Mouse (Mus musculus): ENCODE results near the gene Slc25a21. TPM values are rescaled to one million over a fixed set of nuclear protein-coding genes. Genes with fewer than 3 reads are reported as not detected.

Slc25a21 gene
- polyA plus RNA-seq, 1 experiment from 2014 or later, result not detected

- Histone ChIP-seq H3K27ac (ENCODE audit: low read depth, low read length) (no peak overlapping the region), H3K9me3 (replicated peaks; ENCODE audit: control insufficient read depth, low read length) (no peaks in the 10 kb centered on the region), H3K4me2 (ENCODE audit: low read length) (no peak overlapping the region), H3K4me1 (ENCODE audit: control insufficient read depth, insufficient read depth, low read length) (no peaks in the 10 kb centered on the region), H3K36me3 (ENCODE audit: control insufficient read depth, insufficient read depth, low read length) (no peaks in the 10 kb centered on the region), H3K9ac (ENCODE audit: low read length) (no peak overlapping the region), H3K27me3 (replicated peaks; ENCODE audit: control insufficient read depth, insufficient read depth, low read length) (no peaks in the 10 kb centered on the region), H3K4me3 (ENCODE audit: low read depth, low read length) (no peak overlapping the region)
- ATAC-seq, result no peak
- no peak for DNase-seq (ENCODE audit: low spot score)
- 72% methylated on average over 3 of the region's 3 CpGs for WGBS
Measured at GRCm38 (mm10) chr12:57099066-57099465, 98.2 kb downstream of the Slc25a21 start.

GRCm38 (mm10) chr12:57098371-57098770 lies 98.9 kb downstream of the Slc25a21 start:
- ATAC-seq, result no peak

GRCm38 (mm10) chr12:57093107-57093506 lies 104.2 kb downstream of the Slc25a21 start:
- H3K36me3 ChIP-seq (ENCODE audit: control insufficient read depth, insufficient read depth, low read length), result no peaks in the 10 kb centered on the region
- no peak overlapping the region for H3K9ac ChIP-seq (ENCODE audit: low read length)
- 71% methylated on average over 5 of the region's 5 CpGs for WGBS
- H3K27me3 ChIP-seq (replicated peaks; ENCODE audit: control insufficient read depth, insufficient read depth, low read length), result no peaks in the 10 kb centered on the region
- H3K4me2 ChIP-seq (ENCODE audit: low read length), result no peak overlapping the region
- DNase-seq (ENCODE audit: low spot score) (no peak), ATAC-seq (no peak)
- H3K27ac ChIP-seq (ENCODE audit: low read depth, low read length), result no peak overlapping the region
- H3K4me3 ChIP-seq (ENCODE audit: low read depth, low read length), result no peak overlapping the region
- no peaks in the 10 kb centered on the region for H3K9me3 ChIP-seq (replicated peaks; ENCODE audit: control insufficient read depth, low read length)
- H3K4me1 ChIP-seq (ENCODE audit: control insufficient read depth, insufficient read depth, low read length), result no peaks in the 10 kb centered on the region

More at GRCm38 (mm10) chr12:57098371-57098770, 98.9 kb downstream of the Slc25a21 start:
- Histone ChIP-seq H3K4me3 (ENCODE audit: low read depth, low read length) (no peak overlapping the region), H3K27ac (ENCODE audit: low read depth, low read length) (no peak overlapping the region), H3K4me2 (ENCODE audit: low read length) (no peak overlapping the region), H3K4me1 (ENCODE audit: control insufficient read depth, insufficient read depth, low read length) (no peaks in the 10 kb centered on the region), H3K9me3 (replicated peaks; ENCODE audit: control insufficient read depth, low read length) (no peaks in the 10 kb centered on the region), H3K9ac (ENCODE audit: low read length) (no peak overlapping the region), H3K27me3 (replicated peaks; ENCODE audit: control insufficient read depth, insufficient read depth, low read length) (no peaks in the 10 kb centered on the region), H3K36me3 (ENCODE audit: control insufficient read depth, insufficient read depth, low read length) (no peaks in the 10 kb centered on the region)
- no peak for DNase-seq (ENCODE audit: low spot score)
- WGBS, result 94% methylated on average over 5 of the region's 5 CpGs

GRCm38 (mm10) chr12:57084519-57084918 lies 112.8 kb downstream of the Slc25a21 start:
- Histone ChIP-seq H3K36me3 (ENCODE audit: control insufficient read depth, insufficient read depth, low read length) (no peaks in the 10 kb centered on the region), H3K27ac (ENCODE audit: low read depth, low read length) (no peak overlapping the region), H3K4me3 (ENCODE audit: low read depth, low read length) (no peak overlapping the region), H3K4me2 (ENCODE audit: low read length) (no peak overlapping the region), H3K9ac (ENCODE audit: low read length) (no peak overlapping the region), H3K27me3 (replicated peaks; ENCODE audit: control insufficient read depth, insufficient read depth, low read length) (no peaks in the 10 kb centered on the region), H3K4me1 (ENCODE audit: control insufficient read depth, insufficient read depth, low read length) (0 out of 2 replicates have a peak, but pooled peaks cover 2% of the 10 kb centered on the region), H3K9me3 (replicated peaks; ENCODE audit: control insufficient read depth, low read length) (no peaks in the 10 kb centered on the region)
- WGBS, result 7% methylated on average over 3 of the region's 3 CpGs
- ATAC-seq (no peak), DNase-seq (ENCODE audit: low spot score) (no peak)

- ATAC-seq, result no peak
- Histone ChIP-seq H3K36me3 (ENCODE audit: control insufficient read depth, insufficient read depth, low read length) (no peaks in the 10 kb centered on the region), H3K27ac (ENCODE audit: low read depth, low read length) (no peak overlapping the region), H3K4me2 (ENCODE audit: low read length) (no peak overlapping the region), H3K9ac (ENCODE audit: low read length) (no peak overlapping the region), H3K4me3 (ENCODE audit: low read depth, low read length) (no peak overlapping the region), H3K4me1 (ENCODE audit: control insufficient read depth, insufficient read depth, low read length) (0 out of 2 replicates have a peak, but pooled peaks cover 2% of the 10 kb centered on the region), H3K9me3 (replicated peaks; ENCODE audit: control insufficient read depth, low read length) (no peaks in the 10 kb centered on the region), H3K27me3 (replicated peaks; ENCODE audit: control insufficient read depth, insufficient read depth, low read length) (no peaks in the 10 kb centered on the region)
- WGBS, result 90% methylated on average over 5 of the region's 5 CpGs
- DNase-seq (ENCODE audit: low spot score), result no peak
Measured at GRCm38 (mm10) chr12:57083533-57083932, 113.7 kb downstream of the Slc25a21 start.

- H3K4me2 ChIP-seq (ENCODE audit: low read length), result no peak overlapping the region
- WGBS, result 59% methylated on average over 4 of the region's 4 CpGs
- no peak for DNase-seq (ENCODE audit: low spot score)
- no peaks in the 10 kb centered on the region for H3K36me3 ChIP-seq (ENCODE audit: control insufficient read depth, insufficient read depth, low read length)
- H3K27ac ChIP-seq (ENCODE audit: low read depth, low read length), result no peak overlapping the region
- H3K9me3 ChIP-seq (replicated peaks; ENCODE audit: control insufficient read depth, low read length), result no peaks in the 10 kb centered on the region
- no peak for ATAC-seq
- H3K27me3 ChIP-seq (replicated peaks; ENCODE audit: control insufficient read depth, insufficient read depth, low read length), result no peaks in the 10 kb centered on the region
- H3K4me1 ChIP-seq (ENCODE audit: control insufficient read depth, insufficient read depth, low read length), result no peaks in the 10 kb centered on the region
- no peak overlapping the region for H3K9ac ChIP-seq (ENCODE audit: low read length)
- no peak overlapping the region for H3K4me3 ChIP-seq (ENCODE audit: low read depth, low read length)
Measured at GRCm38 (mm10) chr12:57076606-57077005, 120.7 kb downstream of the Slc25a21 start.

- ATAC-seq (no peak), DNase-seq (ENCODE audit: low spot score) (no peak)
- no peak overlapping the region for H3K4me3 ChIP-seq (ENCODE audit: low read depth, low read length)
- H3K4me2 ChIP-seq (ENCODE audit: low read length), result no peak overlapping the region
- 66% methylated on average over 2 of the region's 2 CpGs for WGBS
- no peak overlapping the region for H3K27ac ChIP-seq (ENCODE audit: low read depth, low read length)
- H3K36me3 ChIP-seq (ENCODE audit: control insufficient read depth, insufficient read depth, low read length), result no peaks in the 10 kb centered on the region
- H3K4me1 ChIP-seq (ENCODE audit: control insufficient read depth, insufficient read depth, low read length), result no peaks in the 10 kb centered on the region
- no peaks in the 10 kb centered on the region for H3K27me3 ChIP-seq (replicated peaks; ENCODE audit: control insufficient read depth, insufficient read depth, low read length)
- H3K9me3 ChIP-seq (replicated peaks; ENCODE audit: control insufficient read depth, low read length), result no peaks in the 10 kb centered on the region
- no peak overlapping the region for H3K9ac ChIP-seq (ENCODE audit: low read length)
Measured at GRCm38 (mm10) chr12:57072616-57073015, 124.7 kb downstream of the Slc25a21 start.

GRCm38 (mm10) chr12:57068607-57069006 lies 128.7 kb downstream of the Slc25a21 start:
- no peak for DNase-seq (ENCODE audit: low spot score)
- Histone ChIP-seq H3K27me3 (replicated peaks; ENCODE audit: control insufficient read depth, insufficient read depth, low read length) (no peaks in the 10 kb centered on the region), H3K27ac (ENCODE audit: low read depth, low read length) (no peak overlapping the region)

GRCm38 (mm10) chr12:57019737-57020136 lies 177.5 kb downstream of the Slc25a21 start:
- Histone ChIP-seq H3K4me3 (ENCODE audit: low read depth, low read length) (no peak overlapping the region), H3K4me2 (ENCODE audit: low read length) (no peak overlapping the region), H3K9me3 (replicated peaks; ENCODE audit: control insufficient read depth, low read length) (no peaks in the 10 kb centered on the region), H3K4me1 (ENCODE audit: control insufficient read depth, insufficient read depth, low read length) (no peaks in the 10 kb centered on the region), H3K36me3 (ENCODE audit: control insufficient read depth, insufficient read depth, low read length) (no peaks in the 10 kb centered on the region), H3K9ac (ENCODE audit: low read length) (no peak overlapping the region), H3K27me3 (replicated peaks; ENCODE audit: control insufficient read depth, insufficient read depth, low read length) (no peaks in the 10 kb centered on the region), H3K27ac (ENCODE audit: low read depth, low read length) (no peak overlapping the region)
- DNase-seq (ENCODE audit: low spot score), result no peak
- ATAC-seq, result no peak
- WGBS, result 82% methylated on average over 4 of the region's 4 CpGs

More at GRCm38 (mm10) chr12:57068607-57069006, 128.7 kb downstream of the Slc25a21 start:
- Histone ChIP-seq H3K36me3 (ENCODE audit: control insufficient read depth, insufficient read depth, low read length) (no peaks in the 10 kb centered on the region), H3K4me2 (ENCODE audit: low read length) (no peak overlapping the region), H3K4me3 (ENCODE audit: low read depth, low read length) (no peak overlapping the region), H3K4me1 (ENCODE audit: control insufficient read depth, insufficient read depth, low read length) (no peaks in the 10 kb centered on the region), H3K9ac (ENCODE audit: low read length) (no peak overlapping the region), H3K9me3 (replicated peaks; ENCODE audit: control insufficient read depth, low read length) (no peaks in the 10 kb centered on the region)
- no peak for ATAC-seq
- 40% methylated on average over 5 of the region's 5 CpGs for WGBS

Data from forebrain, embryonic 14.5 days (tissue).